50 mouse cellular contexts compared by ENCODE assay signal in the genomic region with DNA sequence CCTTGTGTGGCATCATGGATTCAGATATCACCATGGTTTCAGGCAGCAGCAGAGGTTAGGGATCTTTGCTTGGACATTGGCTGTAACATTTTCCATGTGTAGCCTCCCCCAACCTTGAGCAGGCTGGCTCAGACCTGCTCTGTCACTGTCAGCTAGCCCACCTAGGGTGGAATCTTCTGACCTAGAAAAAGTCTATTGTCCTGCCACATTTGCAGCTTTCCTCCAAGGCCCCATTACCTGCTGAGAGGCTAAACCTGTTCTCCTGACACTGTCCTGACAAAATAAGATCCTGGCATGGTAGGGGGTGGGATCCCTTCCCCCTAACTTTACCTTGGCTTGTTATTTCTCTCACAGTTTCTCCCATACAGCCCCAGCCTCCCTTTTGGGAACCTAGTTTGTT. TPM values are rescaled to one million over a fixed set of nuclear protein-coding genes. Genes with fewer than 3 reads are reported as not detected.
"Had no signal": no experiment of that assay in that cellular context is flagged by ENCODE, and none has a peak within 500 bp of the region (broad histone marks: within the 10 kb centered on the region; RNA-seq: fewer than 3 reads in every experiment).

No protein-coding gene starts in this region.

- H3K36me3 ChIP-seq: heart, embryonic 13.5 days; heart, embryonic 15.5 days; hindbrain, embryonic 10.5 days; hindbrain, embryonic 12.5 days; hindbrain, embryonic 13.5 days; hindbrain, embryonic 15.5 days; intestine, embryonic 15.5 days; kidney, embryonic 15.5 days had no signal

- H3K4me3 ChIP-seq: heart, embryonic 13.5 days; heart, embryonic 15.5 days; hindbrain, embryonic 10.5 days; hindbrain, embryonic 12.5 days; hindbrain, embryonic 13.5 days; hindbrain, embryonic 15.5 days; intestine, embryonic 15.5 days; kidney, embryonic 15.5 days; layer of hippocampus, adult 2 months; left cerebral cortex, adult 2 months had no signal

- H3K27ac ChIP-seq: heart, embryonic 13.5 days; heart, embryonic 15.5 days; hindbrain, embryonic 10.5 days; hindbrain, embryonic 12.5 days; hindbrain, embryonic 13.5 days; hindbrain, embryonic 14.5 days; hindbrain, embryonic 15.5 days; hindbrain, postnatal 0 days; intestine, embryonic 15.5 days; kidney, embryonic 15.5 days; kidney, postnatal 0 days; layer of hippocampus, adult 2 months; left cerebral cortex, adult 2 months had no signal

- DNase-seq: heart, postnatal 10 days; heart, postnatal 14 days; heart, postnatal 36 days; heart, postnatal 4 days; kidney, adult 11 months; kidney, adult 18-20 months; kidney, adult 2 months; kidney, adult 8-10 months; kidney, adult 9 months; kidney, postnatal 10 days; kidney, postnatal 14 days; kidney, postnatal 25 days; kidney, postnatal 36 days; kidney, postnatal 4 days; layer of hippocampus, adult 9-11 months; layer of hippocampus, postnatal 36 days had no signal

- H3K9ac ChIP-seq: heart, embryonic 13.5 days; heart, embryonic 15.5 days; hindbrain, embryonic 12.5 days; hindbrain, embryonic 13.5 days; hindbrain, embryonic 14.5 days; hindbrain, embryonic 15.5 days; intestine, embryonic 15.5 days; kidney, embryonic 15.5 days had no signal

- H3K4me1 ChIP-seq: heart, embryonic 13.5 days; heart, embryonic 15.5 days; hindbrain, embryonic 10.5 days; hindbrain, embryonic 12.5 days; hindbrain, embryonic 13.5 days; hindbrain, embryonic 15.5 days; intestine, embryonic 15.5 days; kidney, embryonic 15.5 days had no signal

- H3K9me3 ChIP-seq: heart, embryonic 13.5 days; heart, embryonic 15.5 days; hindbrain, embryonic 10.5 days; hindbrain, embryonic 12.5 days; hindbrain, embryonic 13.5 days; hindbrain, embryonic 15.5 days; intestine, embryonic 15.5 days; kidney, embryonic 15.5 days had no signal

- H3K27me3 ChIP-seq: heart, embryonic 13.5 days; heart, embryonic 15.5 days; hindbrain, embryonic 12.5 days; hindbrain, embryonic 13.5 days; hindbrain, embryonic 15.5 days; intestine, embryonic 15.5 days; kidney, embryonic 15.5 days had no signal

RNA-seq across cellular contexts. Expression of gene Akr1c21, which starts 13.4 kb away (rescaled TPM):
- total RNA-seq: heart, postnatal 10 days; heart, postnatal 14 days; heart, postnatal 25 days; heart, postnatal 36 days; heart, postnatal 4 days; hematopoietic stem cell, adult 5-6 weeks; hindbrain, postnatal 0 days; layer of hippocampus, adult 18-20 months; layer of hippocampus, adult 2 months; layer of hippocampus, adult 8-10 months; layer of hippocampus, postnatal 10 days; layer of hippocampus, postnatal 14 days; layer of hippocampus, postnatal 25 days; layer of hippocampus, postnatal 36 days; left cerebral cortex, adult 18-20 months; left cerebral cortex, adult 2 months; left cerebral cortex, adult 8-10 months had no signal
- polyA plus RNA-seq: heart, embryonic 13.5 days; heart, embryonic 14.5 days; heart, embryonic 15.5 days; heart, embryonic 16.5 days; heart, postnatal 0 days; hindbrain, embryonic 10.5 days; hindbrain, embryonic 11.5 days; hindbrain, embryonic 12.5 days; hindbrain, embryonic 13.5 days; hindbrain, embryonic 14.5 days; hindbrain, embryonic 15.5 days; hindbrain, embryonic 16.5 days; hindbrain, postnatal 0 days; inflammation-experienced regulatory T-cells, adult 6 months; intestine, embryonic 14.5 days; intestine, embryonic 15.5 days; intestine, embryonic 16.5 days; intestine, postnatal 0 days; large intestine, adult 2 months had no signal

RNA-seq across cellular contexts. Expression of gene Akr1c20, which starts 37.4 kb away (rescaled TPM):
- total RNA-seq: heart, postnatal 10 days; heart, postnatal 14 days; heart, postnatal 25 days; heart, postnatal 36 days; heart, postnatal 4 days; hematopoietic stem cell, adult 5-6 weeks; hindbrain, postnatal 0 days; layer of hippocampus, adult 18-20 months; layer of hippocampus, adult 2 months; layer of hippocampus, adult 8-10 months; layer of hippocampus, postnatal 10 days; layer of hippocampus, postnatal 14 days; layer of hippocampus, postnatal 25 days; layer of hippocampus, postnatal 36 days; left cerebral cortex, adult 18-20 months; left cerebral cortex, adult 2 months; left cerebral cortex, adult 8-10 months had no signal
- polyA plus RNA-seq: heart, embryonic 13.5 days; heart, embryonic 14.5 days; heart, embryonic 15.5 days; heart, embryonic 16.5 days; heart, postnatal 0 days; hindbrain, embryonic 10.5 days; hindbrain, embryonic 11.5 days; hindbrain, embryonic 12.5 days; hindbrain, embryonic 13.5 days; hindbrain, embryonic 14.5 days; hindbrain, embryonic 15.5 days; hindbrain, embryonic 16.5 days; hindbrain, postnatal 0 days; inflammation-experienced regulatory T-cells, adult 6 months; intestine, embryonic 14.5 days; intestine, embryonic 15.5 days; intestine, embryonic 16.5 days; intestine, postnatal 0 days; kidney, embryonic 14.5 days; kidney, embryonic 15.5 days; kidney, embryonic 16.5 days; large intestine, adult 2 months had no signal
